Mouse (Mus musculus) adrenal gland, adult 8-10 months (tissue): ENCODE data around the gene Uhrf1bp1. TPM values are rescaled to one million over a fixed set of nuclear protein-coding genes. Genes with fewer than 3 reads are reported as not detected.
A peak's percentile ranks its signal among the peaks of the same experiment; 100 is the strongest.

ENCODE experiments used
- DNase-seq: peaks from one replicate; pipeline ENCODE4 v3.0.0; 2022
- total RNA-seq, 4 experiments: library from RNA; stranded (reverse); gene quantifications; 2 replicates each; pipeline ENCODE4 v1.2.4; 2022

The Uhrf1bp1 gene
- total RNA-seq, 4 experiments from 2014 or later: 35.3 to 36.2 (median 35.8) TPM

GRCm38 (mm10) chr17:27911371-27911770 lies 55.1 kb downstream of the Uhrf1bp1 start:
- DNase-seq: no peak

GRCm38 (mm10) chr17:27914742-27915141 lies 58.5 kb downstream of the Uhrf1bp1 start:
- DNase-seq: no peak

- no peak for DNase-seq
These were observed 60.1 kb downstream of the Uhrf1bp1 start for GRCm38 (mm10) chr17:27916366-27916765.

GRCm38 (mm10) chr17:27920676-27921075 lies 64.4 kb downstream of the Uhrf1bp1 start:
- no peak for DNase-seq

- DNase-seq: no peak
These were observed 66.0 kb downstream of the Uhrf1bp1 start for GRCm38 (mm10) chr17:27922174-27922712.

- DNase-seq: no peak
These were observed 68.8 kb downstream of the Uhrf1bp1 start for GRCm38 (mm10) chr17:27925054-27925453.

GRCm38 (mm10) chr17:27925504-27925903 lies 69.3 kb downstream of the Uhrf1bp1 start:
- DNase-seq: no peak

- no peak for DNase-seq
These were observed 74.0 kb downstream of the Uhrf1bp1 start for GRCm38 (mm10) chr17:27930291-27930690.

GRCm38 (mm10) chr17:27931826-27932225 lies 75.6 kb downstream of the Uhrf1bp1 start:
- no peak for DNase-seq

GRCm38 (mm10) chr17:27934136-27934910 lies 78.1 kb downstream of the Uhrf1bp1 start:
- no peak for DNase-seq

GRCm38 (mm10) chr17:27935091-27935490 lies 78.8 kb downstream of the Uhrf1bp1 start:
- no peak for DNase-seq

- DNase-seq: no peak
These were observed 80.9 kb downstream of the Uhrf1bp1 start for GRCm38 (mm10) chr17:27937054-27937615.

- DNase-seq: no peak
These were observed 82.0 kb downstream of the Uhrf1bp1 start for GRCm38 (mm10) chr17:27938121-27938754.

- no peak for DNase-seq
These were observed 82.8 kb downstream of the Uhrf1bp1 start for GRCm38 (mm10) chr17:27939028-27939427.

GRCm38 (mm10) chr17:27940352-27940751 lies 84.1 kb downstream of the Uhrf1bp1 start:
- no peak for DNase-seq

GRCm38 (mm10) chr17:27941178-27941577 lies 84.9 kb downstream of the Uhrf1bp1 start:
- DNase-seq: no peak

- DNase-seq: no peak
These were observed 85.5 kb downstream of the Uhrf1bp1 start for GRCm38 (mm10) chr17:27941698-27942097.

GRCm38 (mm10) chr17:27942131-27942530 lies 85.9 kb downstream of the Uhrf1bp1 start:
- DNase-seq: no peak

GRCm38 (mm10) chr17:27945546-27946216 lies 89.4 kb downstream of the Uhrf1bp1 start:
- peak; percentile 45 for DNase-seq

- no peak for DNase-seq
These were observed 90.1 kb downstream of the Uhrf1bp1 start for GRCm38 (mm10) chr17:27946371-27946770.

- no peak for DNase-seq
These were observed 90.9 kb downstream of the Uhrf1bp1 start for GRCm38 (mm10) chr17:27947155-27947554.
